Comparison of ENCODE assay signal across 15 mouse cellular contexts in the genomic region with DNA sequence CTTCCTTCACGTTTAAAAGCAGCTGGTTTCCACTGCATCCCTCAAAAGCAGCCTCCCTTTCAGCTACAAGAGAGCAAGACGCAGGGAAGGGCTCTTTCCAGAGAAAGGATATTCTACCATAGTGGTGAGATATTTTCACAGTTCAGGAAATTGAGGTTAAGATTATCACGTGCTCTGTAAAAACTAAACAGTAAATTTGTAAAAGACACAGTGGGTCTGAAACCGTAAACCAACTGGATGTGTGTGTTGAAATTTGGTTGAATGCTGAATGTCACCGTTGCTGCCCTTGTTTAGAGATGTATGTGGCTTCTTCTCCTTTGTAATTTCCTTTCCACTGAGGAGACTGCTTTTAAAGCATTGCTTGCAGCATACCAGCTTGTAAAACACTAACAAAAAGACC.
DNase-seq lines count a peak whose midpoint lies in the region; ATAC-seq lines count a peak whose summit lies in the region.
"Had no signal": no experiment of that assay in that cellular context is flagged by ENCODE, and none has a peak within 500 bp of the region (broad histone marks: within the 10 kb centered on the region; RNA-seq: fewer than 3 reads in every experiment).

No protein-coding gene starts in this region.

- WGBS in hindbrain, embryonic 10.5 days = 55% methylated on average over 5 of the region's 5 CpGs
- 48% methylated on average over 5 of the region's 5 CpGs for WGBS in hindbrain, embryonic 16.5 days

- no peaks in the 10 kb centered on the region for H3K36me3 ChIP-seq in hindbrain, embryonic 10.5 days
- no peaks in the 10 kb centered on the region for H3K36me3 ChIP-seq in hindbrain, embryonic 16.5 days (ENCODE audit: control insufficient read depth, insufficient read depth, low read length)
- H3K36me3 ChIP-seq in megakaryocyte, embryonic 14.5 days (replicated peaks; ENCODE audit: low read length) = no peaks in the 10 kb centered on the region
- H3K36me3 ChIP-seq: forebrain, embryonic 10.5 days; hindbrain, embryonic 12.5 days; limb, embryonic 15.5 days; lung, embryonic 15.5 days; stomach, embryonic 15.5 days had no signal

- no peak overlapping the region for H3K4me3 ChIP-seq in hindbrain, embryonic 10.5 days
- H3K4me3 ChIP-seq in hindbrain, embryonic 16.5 days (ENCODE audit: low read length) = no peak overlapping the region
- peak overlapping the region; percentile 85 for H3K4me3 ChIP-seq in megakaryocyte, embryonic 14.5 days (replicated peaks)
- H3K4me3 ChIP-seq: forebrain, embryonic 10.5 days; hindbrain, embryonic 12.5 days; limb, embryonic 15.5 days; lung, embryonic 15.5 days; stomach, embryonic 15.5 days had no signal

- no peak for DNase-seq in hindbrain, embryonic 10.5 days (ENCODE audit: low spot score)
- DNase-seq in 416B (ENCODE audit: low read depth) = peak; percentile 70
- no peak for DNase-seq in layer of hippocampus, postnatal 25 days (ENCODE audit: extremely low spot score in 1 of 2, low spot score in 1 of 2)
- DNase-seq in urinary bladder, postnatal 25 days (ENCODE audit: low spot score) = no peak
- DNase-seq: cerebellum, adult 9-10 months; right cerebral cortex, postnatal 25 days; thymus, postnatal 4 days had no signal

- H3K9ac ChIP-seq in hindbrain, embryonic 16.5 days (ENCODE audit: low read depth, low read length) = no peak overlapping the region
- H3K9ac ChIP-seq: hindbrain, embryonic 12.5 days; limb, embryonic 15.5 days; lung, embryonic 15.5 days; stomach, embryonic 15.5 days had no signal

- H3K27ac ChIP-seq in hindbrain, embryonic 10.5 days = peak overlapping the region; percentile 13; the same call in 1 of the 2 replicates
- no peak overlapping the region for H3K27ac ChIP-seq in hindbrain, embryonic 16.5 days (ENCODE audit: low read depth, low read length)
- H3K27ac ChIP-seq: hindbrain, embryonic 12.5 days; limb, embryonic 15.5 days; lung, embryonic 15.5 days; stomach, embryonic 15.5 days had no signal

- ATAC-seq in hindbrain, embryonic 16.5 days = no peak
- ATAC-seq in activated CD4-positive, CD25-positive, alpha-beta regulatory T cell, adult 4 months = peak; percentile 74

- no peak overlapping the region for H3K4me2 ChIP-seq in hindbrain, embryonic 16.5 days (ENCODE audit: low read length)
- H3K4me2 ChIP-seq: hindbrain, embryonic 12.5 days; limb, embryonic 15.5 days; lung, embryonic 15.5 days; stomach, embryonic 15.5 days had no signal

- H3K27me3 ChIP-seq in hindbrain, embryonic 10.5 days (ENCODE audit: insufficient read depth, poor library complexity, severe bottlenecking) = no peaks in the 10 kb centered on the region
- no peaks in the 10 kb centered on the region for H3K27me3 ChIP-seq in hindbrain, embryonic 16.5 days (replicated peaks; ENCODE audit: control insufficient read depth, insufficient read depth, low read length)
- H3K27me3 ChIP-seq in megakaryocyte, embryonic 14.5 days (replicated peaks) = no peaks in the 10 kb centered on the region
- H3K27me3 ChIP-seq: hindbrain, embryonic 12.5 days; limb, embryonic 15.5 days; lung, embryonic 15.5 days; stomach, embryonic 15.5 days had no signal

- H3K4me1 ChIP-seq in hindbrain, embryonic 10.5 days (replicated peaks) = peaks cover 13% of the 10 kb centered on the region
- no peaks in the 10 kb centered on the region for H3K4me1 ChIP-seq in hindbrain, embryonic 16.5 days (ENCODE audit: control insufficient read depth, insufficient read depth, low read depth, low read length)
- H3K4me1 ChIP-seq in megakaryocyte, embryonic 14.5 days = peaks cover 20% of the 10 kb centered on the region
- H3K4me1 ChIP-seq: limb, embryonic 15.5 days; lung, embryonic 15.5 days; stomach, embryonic 15.5 days had no signal

- H3K9me3 ChIP-seq in hindbrain, embryonic 10.5 days = no peaks in the 10 kb centered on the region
- H3K9me3 ChIP-seq in hindbrain, embryonic 16.5 days (ENCODE audit: control insufficient read depth, low read length) = no peaks in the 10 kb centered on the region
- no peaks in the 10 kb centered on the region for H3K9me3 ChIP-seq in megakaryocyte, embryonic 14.5 days
- H3K9me3 ChIP-seq: forebrain, embryonic 10.5 days; hindbrain, embryonic 12.5 days; limb, embryonic 15.5 days; lung, embryonic 15.5 days; stomach, embryonic 15.5 days had no signal
